In the genomic region with DNA sequence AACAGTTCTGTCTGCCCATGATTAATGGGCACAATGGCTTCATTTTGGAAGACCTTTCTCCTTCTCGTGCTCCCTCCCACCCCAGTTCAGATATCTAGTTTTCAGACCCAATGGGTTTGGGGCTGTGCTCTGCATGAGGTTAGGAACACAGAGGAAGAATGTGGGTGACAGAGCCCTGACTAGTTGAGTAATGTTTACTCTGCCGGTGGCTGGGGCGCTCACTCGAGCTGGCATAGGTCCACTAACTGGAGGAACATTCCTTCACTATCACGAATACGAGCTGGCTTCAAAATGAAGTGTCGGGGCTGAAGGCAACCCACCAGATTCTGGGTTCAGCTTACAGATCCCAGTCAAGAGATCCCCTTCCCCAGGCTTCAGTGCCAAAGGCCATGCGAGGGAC, we compare ENCODE assay signal across 10 mouse cellular contexts. TPM values are rescaled to one million over a fixed set of nuclear protein-coding genes. Genes with fewer than 3 reads are reported as not detected.
DNase-seq lines count a peak whose midpoint lies in the region; ATAC-seq and TF ChIP-seq lines count a peak whose summit lies in the region.
"Had no signal": no experiment of that assay in that cellular context is flagged by ENCODE, and none has a peak within 500 bp of the region (broad histone marks: within the 10 kb centered on the region; RNA-seq: fewer than 3 reads in every experiment).

No protein-coding gene starts in this region.

- TF ChIP-seq CTCF in thymus, adult 2 months (IDR thresholded peaks at IDR 0.05; ENCODE audit: borderline replicate concordance, control insufficient read depth, extremely low read depth, insufficient read depth, low read length, poor library complexity) = no peak

- H3K4me3 ChIP-seq in heart, embryonic 15.5 days = no peak overlapping the region
- no peak overlapping the region for H3K4me3 ChIP-seq in forebrain, embryonic 15.5 days
- no peak overlapping the region for H3K4me3 ChIP-seq in thymus, adult 2 months (ENCODE audit: control insufficient read depth, insufficient read depth, low read length)
- H3K4me3 ChIP-seq: embryonic facial prominence, embryonic 12.5 days had no signal

- 22% methylated on average over 8 of the region's 8 CpGs for WGBS in heart, embryonic 15.5 days
- 79% methylated on average over 8 of the region's 8 CpGs for WGBS in forebrain, embryonic 15.5 days
- 84% methylated on average over 8 of the region's 8 CpGs for WGBS in thymus, adult 2 months

- no peak for TF ChIP-seq POLR2A in thymus, adult 2 months (IDR thresholded peaks at IDR 0.05; ENCODE audit: control insufficient read depth, extremely low read depth, insufficient read depth, low read length, poor library complexity)

- peak; percentile 62; the same call in 1 of the 2 replicates for ATAC-seq in heart, embryonic 15.5 days (replicated peaks; ENCODE audit: insufficient number of reproducible peaks, insufficient read depth, low FRiP score, low read depth)
- ATAC-seq in forebrain, embryonic 15.5 days (replicated peaks) = no peak

- intact Hi-C loops in heart, postnatal 25 days (cut with DNase I) = no loop called here

- H3K4me2 ChIP-seq in heart, embryonic 15.5 days = peak overlapping the region; percentile 22
- no peak overlapping the region for H3K4me2 ChIP-seq in forebrain, embryonic 15.5 days (replicated peaks)
- H3K4me2 ChIP-seq: embryonic facial prominence, embryonic 12.5 days; hindbrain, embryonic 14.5 days had no signal

- H3K9ac ChIP-seq in heart, embryonic 15.5 days = no peak overlapping the region
- no peak overlapping the region for H3K9ac ChIP-seq in forebrain, embryonic 15.5 days (replicated peaks)
- H3K9ac ChIP-seq: embryonic facial prominence, embryonic 12.5 days; hindbrain, embryonic 14.5 days had no signal

- no peaks in the 10 kb centered on the region for H3K9me3 ChIP-seq in heart, embryonic 15.5 days (replicated peaks)
- H3K9me3 ChIP-seq in forebrain, embryonic 15.5 days = no peaks in the 10 kb centered on the region
- H3K9me3 ChIP-seq: embryonic facial prominence, embryonic 12.5 days had no signal

- H3K27ac ChIP-seq in heart, embryonic 15.5 days = peak overlapping the region; percentile 36; the same call in 1 of the 2 replicates
- H3K27ac ChIP-seq in forebrain, embryonic 15.5 days (replicated peaks) = no peak overlapping the region
- no peak overlapping the region for H3K27ac ChIP-seq in thymus, adult 2 months (ENCODE audit: control insufficient read depth, insufficient read depth, low read length)
- H3K27ac ChIP-seq: embryonic facial prominence, embryonic 12.5 days; hindbrain, embryonic 14.5 days had no signal

- H3K27me3 ChIP-seq in heart, embryonic 15.5 days = no peaks in the 10 kb centered on the region
- no peaks in the 10 kb centered on the region for H3K27me3 ChIP-seq in forebrain, embryonic 15.5 days
- H3K27me3 ChIP-seq in thymus, adult 2 months (ENCODE audit: control insufficient read depth, insufficient read depth, low read length) = no peaks in the 10 kb centered on the region
- H3K27me3 ChIP-seq: embryonic facial prominence, embryonic 12.5 days had no signal

- H3K36me3 ChIP-seq in heart, embryonic 15.5 days = no peaks in the 10 kb centered on the region
- no peaks in the 10 kb centered on the region for H3K36me3 ChIP-seq in forebrain, embryonic 15.5 days
- no peaks in the 10 kb centered on the region for H3K36me3 ChIP-seq in thymus, adult 2 months (ENCODE audit: control insufficient read depth, insufficient read depth, low read length)
- H3K36me3 ChIP-seq: embryonic facial prominence, embryonic 12.5 days had no signal

- H3K4me1 ChIP-seq in heart, embryonic 15.5 days (replicated peaks) = peaks cover 23% of the 10 kb centered on the region
- H3K4me1 ChIP-seq in forebrain, embryonic 15.5 days = no peaks in the 10 kb centered on the region
- no peaks in the 10 kb centered on the region for H3K4me1 ChIP-seq in thymus, adult 2 months (replicated peaks; ENCODE audit: control insufficient read depth, insufficient read depth, low read length)
- H3K4me1 ChIP-seq: embryonic facial prominence, embryonic 12.5 days had no signal

- DNase-seq in heart, adult 18-20 months = peak; percentile 21 to 35
- no peak for DNase-seq in heart, postnatal 25 days (ENCODE audit: low spot score)
- DNase-seq in 3134 (ENCODE audit: extremely low read depth, insufficient read length, low spot score) = peak; percentile 38
- DNase-seq in lung, adult 18-20 months = peak; percentile 73 to 83
- no peak for DNase-seq in thymus, adult 2 months
- no peak for DNase-seq in left cerebral cortex, adult 11 months (ENCODE audit: low spot score)

RNA-seq across cellular contexts. Expression of a gene that starts 27.9 kb away (rescaled TPM):
- under 1 TPM in 1 of 2 experiments, not detected in 1; 0.21 TPM for total RNA-seq in heart, adult 18-20 months (2021)
- not detected for total RNA-seq in heart, postnatal 25 days (2021)
- 0.40 and 0.85 TPM in 2 replicates for polyA plus RNA-seq in heart, embryonic 15.5 days (2015; fragmentation: Nextera tagmentation; extraction: Ambion mirVana)
- polyA plus RNA-seq in forebrain, embryonic 15.5 days (2015; fragmentation: Nextera tagmentation; extraction: Ambion mirVana) = 0.08 TPM in 1 of 2 replicates, not detected in the other
- 0.11 and 0.13 TPM in 2 replicates for polyA plus RNA-seq in thymus, adult 2 months (2012; rRNA removed)
- polyA plus RNA-seq: embryonic facial prominence, embryonic 12.5 days had no signal

Comparison
In these comparisons a context has a peak if more than half of its experiments do, and no peak if none do; other contexts are left out.
1. DNase-seq: peak in heart, adult 18-20 months (2 of 2), 3134 (single experiment) and lung, adult 18-20 months (2 of 2); none in heart, postnatal 25 days (single experiment), thymus, adult 2 months (single experiment) and left cerebral cortex, adult 11 months (single experiment).